Mouse (Mus musculus) ZHBTc4 (cell line): ENCODE data around the gene Papolb.

ENCODE experiments used
- DNase-seq: peaks from one replicate; pipeline ENCODE4 v3.0.0-alpha.2; 2011; ENCODE audit warnings: low read depth, low spot score

The Papolb gene

DNA sequence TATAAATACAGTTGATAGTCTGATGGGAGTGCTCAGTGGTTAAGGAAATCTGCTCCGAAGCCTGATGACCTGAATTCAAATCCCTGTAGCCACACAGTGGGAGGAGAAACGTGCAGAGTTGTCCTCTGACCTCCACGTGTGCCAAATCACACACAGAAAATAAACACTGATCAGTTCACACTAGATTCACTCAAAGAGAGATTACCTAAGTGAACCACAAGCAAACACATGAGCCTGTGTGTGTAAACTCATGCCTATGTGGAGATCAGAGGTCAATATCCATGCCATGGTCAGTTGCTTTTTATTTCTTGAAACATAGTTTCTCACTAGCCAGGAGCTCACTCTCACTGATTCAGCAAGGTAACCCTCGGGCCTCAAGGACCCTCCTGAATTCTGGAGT is 9.5 kb downstream of the Papolb start:
- no peak for DNase-seq

DNA sequence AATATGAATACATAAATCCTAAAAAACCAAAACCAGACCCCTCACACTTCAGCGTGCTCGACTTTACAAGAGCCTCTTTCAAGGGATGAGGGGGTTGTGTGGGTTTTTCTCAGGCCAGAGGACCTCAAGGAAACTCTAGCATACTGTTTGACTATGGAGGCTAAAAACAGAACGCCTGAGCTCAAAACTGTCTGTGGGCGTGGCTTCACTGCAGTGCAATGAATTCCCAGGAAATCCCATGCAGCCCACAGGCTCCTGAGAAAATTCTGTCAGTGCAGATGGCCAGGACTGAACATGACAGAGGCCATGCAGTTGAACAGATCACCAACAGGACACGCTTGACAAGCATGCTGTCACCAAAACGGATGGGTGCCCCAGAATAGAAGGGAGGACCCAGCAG is 10.9 kb downstream of the Papolb start:
- DNase-seq = no peak

DNA sequence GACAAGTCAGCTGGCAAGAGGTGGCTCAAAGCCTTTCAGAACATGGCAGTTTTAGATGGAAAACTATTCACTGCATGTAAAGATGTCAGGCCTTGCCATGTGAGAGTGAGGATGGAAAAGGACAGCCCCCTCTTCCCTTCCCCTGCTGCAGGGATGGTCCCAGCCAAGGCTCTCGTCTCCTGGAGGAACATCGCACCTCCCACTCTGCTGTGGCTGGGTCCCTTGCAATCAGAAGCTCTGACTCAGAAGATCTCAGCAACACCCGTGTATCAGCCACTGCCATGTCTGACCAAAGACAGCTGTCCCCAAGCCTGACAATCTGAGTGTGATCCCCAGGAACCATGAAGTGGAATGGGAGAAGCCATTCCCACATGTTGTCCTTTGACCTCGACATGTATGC is 17.8 kb downstream of the Papolb start:
- DNase-seq = no peak

DNA sequence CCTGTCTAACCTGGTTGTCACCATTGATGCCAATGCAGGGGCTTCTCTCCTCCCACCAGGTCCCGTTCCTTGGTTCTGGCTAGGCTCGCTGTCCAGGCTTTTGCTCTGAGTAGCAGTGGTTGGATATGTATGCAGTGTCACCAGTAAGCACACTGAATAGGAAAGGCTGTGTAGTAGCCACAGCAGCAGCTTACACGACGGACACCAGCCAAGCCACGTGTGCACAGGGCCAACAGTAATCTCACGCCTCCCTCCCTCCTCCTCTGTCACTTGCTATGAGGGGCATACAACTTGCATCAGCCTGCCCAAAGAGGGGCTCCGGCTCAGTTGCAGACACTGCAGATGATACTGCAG is 19.8 kb downstream of the Papolb start:
- DNase-seq = no peak

DNA sequence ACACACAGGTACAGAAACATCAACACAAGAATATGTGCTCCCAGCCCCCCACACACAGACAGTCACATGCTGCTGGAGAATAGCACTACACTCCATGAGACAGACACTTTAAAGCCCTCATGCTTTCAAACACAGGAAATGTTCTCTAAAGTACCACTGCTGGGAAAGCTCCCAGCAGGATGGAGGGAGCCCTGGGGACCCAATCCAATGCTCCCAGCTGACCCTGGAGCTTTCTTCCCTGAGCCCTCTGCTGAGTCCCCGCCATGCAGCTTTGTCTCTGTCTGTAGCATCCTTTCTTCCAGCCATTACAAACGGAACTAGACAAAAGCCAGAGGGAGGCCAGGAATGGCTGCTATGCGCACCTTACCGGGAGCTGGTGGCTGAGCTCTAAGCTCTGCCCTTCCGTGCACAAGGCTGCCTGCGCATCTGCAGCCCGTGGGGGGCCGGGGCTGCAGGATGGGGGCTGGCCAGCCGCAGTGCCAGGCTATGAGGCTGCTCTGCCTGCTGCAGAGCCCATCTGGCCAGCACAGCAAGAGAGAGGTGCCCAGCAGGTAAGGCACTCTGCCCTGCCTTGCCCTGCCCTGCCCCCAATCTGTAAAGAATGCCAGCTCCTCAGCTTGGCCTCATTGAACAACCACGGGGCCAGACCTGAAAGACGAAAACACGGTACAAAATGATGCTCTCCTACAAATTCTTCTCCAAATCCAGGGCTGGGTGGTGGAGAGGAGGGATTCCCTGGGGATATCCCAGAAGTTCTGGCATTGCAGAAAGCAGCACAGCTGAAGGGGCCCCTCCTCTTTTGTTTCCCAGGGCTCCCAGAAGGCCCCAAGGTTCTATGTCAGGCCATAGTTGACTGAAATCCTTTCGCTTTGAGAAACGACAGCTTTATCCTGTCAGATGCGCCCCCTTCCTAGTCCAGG is 20.5 kb downstream of the Papolb start:
- peak; percentile 25 for DNase-seq

DNA sequence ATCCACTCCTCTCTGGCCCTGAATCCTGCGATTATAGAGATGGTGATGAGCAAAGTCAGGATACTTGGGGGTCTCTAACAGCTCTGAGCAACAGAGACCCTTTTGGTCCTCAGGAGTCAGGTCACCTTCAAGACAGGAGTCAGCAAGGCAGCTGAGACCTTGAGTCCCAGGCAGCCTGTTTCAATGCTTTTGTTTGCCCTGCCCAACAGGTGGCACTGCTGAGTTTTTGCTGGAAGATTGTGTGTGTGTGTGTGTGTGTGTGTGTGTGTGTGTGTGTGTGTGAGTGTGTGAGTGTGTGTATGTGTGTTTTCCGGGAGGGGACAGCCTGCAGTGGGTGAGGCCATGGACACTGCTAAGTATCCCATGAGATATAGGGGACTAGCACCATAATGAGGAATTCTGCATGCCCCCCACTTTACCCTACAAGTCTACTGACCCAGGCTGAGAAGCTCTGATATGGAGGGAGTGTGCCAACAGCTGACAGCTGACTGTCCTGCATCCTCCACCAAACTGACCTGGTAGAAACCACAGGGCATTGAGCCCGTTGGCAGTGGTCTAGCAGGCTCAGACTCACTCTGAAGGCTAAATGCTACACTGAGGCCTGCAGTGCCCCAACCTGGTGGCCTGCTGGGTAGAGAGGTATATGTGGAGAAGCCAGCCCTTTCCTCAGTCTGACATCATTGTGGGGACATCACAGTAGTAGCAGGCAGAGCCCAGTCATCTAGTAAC is 24.0 kb downstream of the Papolb start:
- DNase-seq = peak; percentile 42

DNA sequence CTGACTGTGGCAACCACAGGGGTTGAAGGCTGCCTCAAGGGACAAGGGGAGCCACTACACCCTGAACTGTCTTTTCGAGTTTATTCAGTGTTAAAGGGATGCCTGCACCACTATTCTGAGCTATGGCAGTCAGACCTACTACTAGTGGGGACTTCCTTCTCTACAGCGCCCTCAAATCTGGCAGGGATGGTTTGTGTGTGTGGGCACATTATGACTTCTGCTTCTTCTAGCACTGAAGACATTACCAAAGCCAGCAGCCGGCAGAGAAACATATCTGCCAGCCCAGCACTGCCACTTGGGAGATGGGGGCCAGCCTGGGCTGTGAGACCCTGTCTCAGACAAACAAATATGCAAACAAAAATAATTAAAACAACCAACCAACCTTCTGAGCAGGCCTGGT is 25.7 kb downstream of the Papolb start:
- DNase-seq = no peak

DNA sequence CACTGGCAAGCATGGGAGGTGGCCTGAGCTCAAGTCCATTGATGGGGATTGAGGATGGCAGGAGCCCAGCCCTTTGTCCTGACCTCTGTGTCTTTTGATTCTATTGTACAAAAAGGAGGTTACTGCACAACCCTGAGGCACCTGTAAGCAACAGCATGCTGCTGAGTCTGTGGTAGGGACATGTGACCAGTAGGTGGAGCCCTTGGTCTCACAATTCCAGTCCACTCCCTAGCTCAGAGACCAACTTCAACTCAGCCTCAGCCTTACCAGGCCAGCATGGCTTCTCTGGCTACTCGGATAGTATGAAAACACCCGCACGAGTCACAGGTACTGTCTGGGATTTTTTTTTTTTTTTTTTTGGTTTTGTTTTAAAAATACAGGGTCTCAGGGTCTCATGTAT is 27.5 kb downstream of the Papolb start:
- DNase-seq = peak; percentile 94

DNA sequence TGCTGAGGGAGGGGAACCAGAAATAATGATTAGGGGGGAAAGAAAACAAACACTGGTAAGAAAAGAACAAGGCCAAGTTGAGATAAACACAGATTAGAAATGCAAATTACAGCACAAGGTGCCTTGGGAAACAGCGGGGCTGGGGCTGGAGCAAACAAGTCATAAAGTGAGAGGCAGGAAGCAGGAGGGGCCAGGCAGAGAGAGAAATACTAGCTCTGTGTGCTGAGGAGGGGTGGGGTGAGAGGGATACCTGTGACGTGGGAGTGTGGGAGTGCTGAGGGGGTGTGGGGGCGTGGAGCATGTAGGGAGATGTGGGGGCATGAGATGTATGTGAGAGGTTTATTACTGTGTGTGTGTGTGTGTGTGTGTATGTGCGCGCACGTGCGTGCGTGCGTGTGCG is 29.0 kb downstream of the Papolb start:
- no peak for DNase-seq

DNA sequence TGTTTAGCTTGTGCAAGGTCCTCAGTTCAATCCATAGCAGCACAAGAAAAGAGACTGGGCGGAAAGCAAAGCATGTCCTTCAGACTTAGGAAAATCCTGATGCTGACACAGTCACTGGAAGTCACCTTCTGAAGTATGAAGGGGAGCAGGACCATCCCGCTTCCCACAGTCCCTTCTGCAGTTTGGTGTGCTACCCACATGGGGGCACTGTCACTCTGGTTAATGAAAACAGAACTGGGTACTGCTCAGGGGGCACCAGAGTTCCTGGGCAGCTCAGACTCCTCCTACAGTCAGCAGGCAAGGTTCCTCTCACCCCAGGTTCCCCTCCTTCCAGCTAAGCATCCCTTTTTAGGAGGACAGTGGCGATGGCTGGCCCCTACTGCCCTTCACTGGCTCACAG is 30.9 kb downstream of the Papolb start:
- DNase-seq = peak; percentile 71

DNA sequence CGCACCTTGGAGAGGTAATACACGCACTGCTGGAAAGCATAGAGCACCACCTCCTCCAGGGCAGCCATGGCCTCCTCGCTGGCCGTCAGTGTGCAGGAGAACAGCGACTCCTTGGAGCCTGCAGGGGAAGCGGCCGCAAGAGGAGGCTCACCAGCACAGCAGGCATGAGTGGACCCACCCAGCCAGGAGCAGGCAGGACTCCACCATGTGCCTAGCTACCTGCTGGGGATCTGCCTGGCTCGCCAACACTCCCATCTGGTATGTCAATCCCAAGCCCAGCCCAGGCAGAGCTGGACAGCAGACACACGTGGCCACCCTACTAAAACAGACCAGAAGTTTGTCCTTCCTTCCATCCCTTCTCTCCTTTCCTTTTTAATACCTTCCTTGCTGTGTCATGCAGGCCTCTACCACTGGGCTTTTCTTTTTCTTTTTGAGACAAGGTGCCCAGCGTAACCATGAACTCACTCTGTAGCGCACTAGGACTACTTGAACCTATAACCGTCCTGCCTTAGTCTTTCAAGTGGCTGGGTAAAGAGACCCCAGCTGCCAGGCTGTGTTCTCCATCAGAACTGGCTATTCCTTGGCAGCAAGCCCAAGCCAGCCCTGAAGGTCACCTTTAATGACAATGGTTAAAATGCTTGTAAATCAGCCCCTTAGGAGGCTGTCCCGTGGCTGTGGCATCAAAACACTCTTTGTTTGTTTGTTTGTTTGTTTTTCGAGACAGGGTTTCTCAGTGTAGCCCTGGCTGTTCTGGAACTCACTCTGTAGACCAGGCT is 34.4 kb downstream of the Papolb start:
- peak; percentile 47 for DNase-seq

DNA sequence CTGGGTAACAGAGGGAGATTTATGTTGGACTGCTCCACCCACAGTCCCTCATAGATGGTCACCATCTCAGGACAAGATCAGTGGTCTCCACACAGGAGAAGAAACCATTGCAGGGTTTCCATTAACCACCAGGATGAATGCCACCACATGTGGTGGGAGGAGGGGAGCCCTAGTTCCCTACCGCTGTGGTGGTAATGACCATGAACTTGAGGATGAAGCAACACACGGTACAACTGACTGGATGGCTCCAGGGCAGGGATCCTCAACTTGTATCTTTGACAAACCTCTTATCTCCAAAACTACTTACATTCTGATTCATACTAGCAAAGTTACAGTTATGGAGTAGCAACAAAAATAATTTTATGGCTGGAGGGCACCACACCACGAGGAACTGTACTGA is 36.6 kb downstream of the Papolb start:
- no peak for DNase-seq

DNA sequence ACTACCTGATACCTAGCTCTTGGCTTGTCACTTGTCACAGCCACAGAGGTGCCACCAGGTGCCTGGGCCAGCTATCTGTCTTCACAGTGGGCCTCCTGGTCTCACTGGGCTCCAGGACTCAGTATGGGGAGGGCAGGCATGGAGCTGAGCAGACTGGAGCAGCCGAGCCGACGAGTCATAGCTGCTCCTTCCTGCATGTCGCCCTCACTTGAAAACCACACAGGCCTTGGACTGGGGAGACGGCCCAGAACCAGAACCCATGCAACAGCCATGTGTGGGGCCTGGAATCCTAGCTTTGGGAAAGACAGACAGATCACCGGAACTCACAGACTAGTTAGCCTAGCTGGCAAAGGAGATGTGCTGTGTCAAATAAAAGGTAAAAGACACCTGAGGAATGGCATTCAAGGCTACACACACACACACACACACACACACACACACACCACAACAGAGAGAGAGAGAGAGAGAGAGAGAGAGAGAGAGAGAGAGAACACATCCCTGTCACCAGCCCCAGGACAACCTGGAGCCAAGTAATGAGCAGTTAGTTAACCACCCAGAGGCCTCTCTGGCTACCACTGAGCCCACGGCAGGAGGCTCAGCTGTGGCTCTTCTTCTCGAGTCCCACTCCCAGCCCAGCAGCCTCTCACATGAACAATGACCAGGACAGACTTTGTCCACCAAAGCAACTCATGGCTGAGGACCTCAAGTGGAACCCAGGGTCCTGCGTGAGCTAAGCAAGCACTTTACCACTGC is 39.7 kb downstream of the Papolb start:
- DNase-seq = no peak

DNA sequence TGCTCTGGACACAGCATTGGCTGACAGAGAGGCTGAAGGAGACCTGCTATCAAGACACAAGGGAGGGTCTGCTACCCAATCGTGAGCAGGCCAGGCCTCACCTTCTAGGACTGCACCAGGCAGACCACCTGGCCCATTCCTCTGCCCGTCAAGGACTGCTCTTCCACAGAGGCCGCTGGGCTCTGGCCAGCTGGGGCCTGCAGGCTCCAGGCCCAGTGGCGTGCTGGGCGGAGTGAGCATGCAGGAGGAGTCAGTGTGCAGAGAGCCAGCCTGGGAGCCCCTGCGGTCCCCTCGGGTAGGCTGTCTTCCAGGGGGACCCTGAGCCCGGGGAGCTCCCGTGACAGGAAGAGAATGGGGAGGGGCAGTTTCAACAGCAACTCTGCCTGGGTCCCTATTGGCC is 43.2 kb downstream of the Papolb start:
- DNase-seq = no peak

DNA sequence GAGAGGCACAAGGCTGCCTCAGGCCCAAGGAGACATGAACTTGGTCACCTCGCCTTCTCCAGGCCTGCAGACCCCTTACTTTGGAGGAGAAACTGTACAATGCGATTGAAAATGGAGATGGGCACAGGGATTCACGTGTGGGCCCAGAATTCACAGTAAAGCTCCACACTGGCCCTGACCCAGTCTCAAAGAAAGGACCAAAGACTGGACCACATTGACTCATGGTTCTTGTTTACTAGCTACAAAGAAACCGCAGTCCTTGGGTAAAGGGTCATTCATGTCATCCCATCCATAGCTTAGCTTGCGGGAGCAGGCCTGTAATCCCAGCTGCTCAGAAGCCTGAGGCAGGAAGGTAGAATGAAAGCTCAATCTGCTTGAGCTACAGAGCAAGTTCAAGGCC is 46.3 kb downstream of the Papolb start:
- DNase-seq = no peak

DNA sequence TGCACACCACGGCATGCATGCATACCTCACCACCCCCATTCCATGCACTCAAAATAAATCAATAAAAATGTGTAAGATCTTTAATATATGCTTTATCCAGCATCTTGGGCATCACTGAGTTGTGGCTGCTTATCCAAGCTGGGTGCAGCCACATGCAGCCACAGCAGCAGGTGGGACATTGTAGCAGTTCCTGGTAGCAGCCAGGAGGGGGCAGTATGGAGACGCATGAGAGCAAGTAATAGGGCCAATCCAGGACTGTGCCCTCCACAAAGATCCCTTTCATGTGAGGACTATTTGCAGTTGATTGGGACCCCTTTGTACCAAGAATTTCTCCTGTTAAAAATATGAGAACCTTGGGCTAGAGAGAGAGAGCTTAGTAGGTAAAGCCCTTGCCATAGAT is 47.4 kb downstream of the Papolb start:
- peak; percentile 86 for DNase-seq

DNA sequence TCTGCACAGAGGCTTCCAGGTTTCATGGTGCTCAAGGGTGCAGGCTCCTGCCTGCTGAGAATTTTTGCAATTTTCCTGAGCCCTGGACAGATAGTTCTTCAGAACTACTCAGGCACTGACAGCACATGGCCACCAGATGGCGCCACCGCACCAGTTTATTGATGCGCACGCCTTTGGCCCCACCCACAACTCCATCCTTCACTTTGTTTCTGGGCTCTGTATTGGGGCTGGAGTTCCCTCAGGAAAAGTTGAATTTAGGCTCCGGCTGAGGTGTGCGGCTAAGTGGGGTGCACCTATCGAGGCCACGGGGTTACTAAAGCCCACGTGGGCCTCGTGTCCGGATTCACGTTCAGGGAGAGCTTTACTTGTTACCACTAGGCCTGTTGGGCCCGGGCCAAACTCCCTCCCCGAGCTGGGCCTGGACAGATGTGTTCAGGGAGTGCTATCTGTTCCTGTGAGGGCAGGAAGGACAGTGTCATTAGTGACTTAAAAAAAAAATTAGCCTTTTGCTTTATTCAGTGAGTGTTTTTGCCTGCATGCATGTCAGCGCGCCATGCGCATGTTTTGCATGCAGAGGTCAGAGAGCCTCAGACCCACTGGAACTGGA is 50.9 kb downstream of the Papolb start:
- peak; percentile 88 for DNase-seq

DNA sequence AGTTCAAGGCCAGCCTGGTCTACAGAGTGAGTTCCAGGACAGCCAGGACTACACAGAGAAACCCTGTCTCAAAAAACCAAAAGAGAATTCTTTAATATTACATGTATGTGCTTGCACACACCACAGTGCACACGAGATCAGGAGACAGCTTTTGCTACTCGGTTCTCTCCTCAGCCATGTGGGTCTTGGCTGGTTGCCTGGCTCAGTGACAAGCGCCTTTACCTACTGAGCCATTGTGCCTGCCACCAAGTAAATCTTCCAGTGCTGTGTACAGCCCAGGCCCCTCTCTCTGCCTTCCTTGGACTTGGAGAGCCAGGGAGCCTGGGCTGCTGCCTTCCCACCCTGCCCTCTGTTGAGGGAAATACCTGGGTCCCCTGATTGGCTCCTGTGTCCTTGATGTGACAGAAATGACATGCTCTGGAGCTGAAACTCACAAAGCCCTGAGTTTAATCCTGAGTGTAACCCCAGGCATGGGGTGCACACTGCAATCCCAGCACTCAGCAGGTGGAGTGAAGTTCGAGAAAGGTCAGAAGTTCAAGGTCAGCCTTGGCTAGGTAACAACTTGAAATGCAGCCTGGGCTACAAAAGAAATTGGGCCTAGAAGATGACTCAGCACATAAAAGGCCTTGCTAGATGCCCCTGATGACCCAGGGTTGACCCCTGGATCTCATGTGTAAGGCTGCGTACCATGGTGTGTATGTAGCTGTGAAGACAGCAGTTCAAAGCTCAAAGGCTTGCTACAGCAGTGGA is 51.8 kb downstream of the Papolb start:
- peak; percentile 72 for DNase-seq

DNA sequence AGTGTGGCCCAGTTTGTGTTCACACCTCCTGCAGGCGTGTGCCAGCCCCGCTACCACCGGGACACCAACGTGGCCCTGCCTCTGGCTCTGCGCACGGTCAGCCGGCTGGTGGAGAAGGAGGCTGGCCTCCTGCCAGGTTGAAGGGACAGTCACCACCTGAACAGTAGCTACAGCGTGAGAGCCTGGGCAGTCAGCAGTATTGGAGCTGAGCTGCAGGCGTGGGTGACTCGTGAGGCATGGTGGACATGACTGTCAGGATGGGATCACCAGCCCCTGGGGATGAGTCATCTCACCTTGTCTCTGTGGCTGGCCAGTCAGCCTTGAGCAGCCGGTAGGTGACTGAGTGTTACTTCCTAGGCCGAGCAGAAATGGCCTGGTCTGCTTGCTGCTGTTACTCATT is 52.5 kb downstream of the Papolb start:
- DNase-seq = no peak
